Mouse (Mus musculus): ENCODE measurements around the gene Cpsf4l. TPM values are rescaled to one million over a fixed set of nuclear protein-coding genes. Genes with fewer than 3 reads are reported as not detected.

Cpsf4l gene
- polyA plus RNA-seq, 1 experiment = 0.29 TPM

DNA sequence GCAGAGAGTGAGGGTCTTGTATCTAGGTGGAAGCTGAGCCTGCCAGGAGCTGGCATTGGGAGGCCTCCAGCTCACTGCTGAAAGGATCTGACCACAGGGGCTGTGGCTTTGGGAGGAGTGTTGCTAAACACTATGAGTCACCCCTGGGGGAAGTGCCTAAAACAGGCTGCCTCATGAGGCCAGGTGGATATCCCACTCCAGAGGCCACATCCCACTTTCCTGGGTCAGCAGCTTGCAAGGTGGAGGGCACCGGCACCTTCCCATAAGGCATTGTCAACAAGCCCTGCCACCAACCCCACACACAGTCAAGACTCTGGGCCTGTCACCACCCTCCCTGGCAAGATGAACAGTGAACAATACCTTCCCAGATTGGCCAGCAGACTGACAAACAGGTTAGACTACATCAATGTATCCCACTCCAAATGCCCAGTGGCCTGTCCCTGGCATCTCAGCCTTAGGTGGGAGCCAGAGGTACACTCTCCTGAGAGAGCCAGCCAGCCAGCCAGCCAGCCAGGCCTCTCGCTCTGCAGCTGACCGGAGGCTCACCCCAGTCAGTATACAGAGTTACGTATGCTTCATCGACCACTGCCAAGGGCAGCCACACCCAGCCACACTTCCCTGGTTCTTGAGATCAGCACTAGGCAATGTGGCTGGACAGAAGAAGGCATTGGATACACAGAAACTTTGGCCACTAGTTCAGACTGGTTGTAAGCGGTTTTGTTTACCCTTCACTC lies 24.0 kb upstream of the Cpsf4l start:
- no peak for DNase-seq (ENCODE audit: low read depth)
- TF ChIP-seq POLR2A (IDR thresholded peaks at IDR 0.05; ENCODE audit: borderline replicate concordance, extremely low read depth, insufficient read depth, insufficient read length, poor library complexity, severe bottlenecking) (no peak), CTCF (IDR thresholded peaks at IDR 0.05; ENCODE audit: borderline replicate concordance, extremely low read depth, insufficient read depth, insufficient read length) (no peak)

DNA sequence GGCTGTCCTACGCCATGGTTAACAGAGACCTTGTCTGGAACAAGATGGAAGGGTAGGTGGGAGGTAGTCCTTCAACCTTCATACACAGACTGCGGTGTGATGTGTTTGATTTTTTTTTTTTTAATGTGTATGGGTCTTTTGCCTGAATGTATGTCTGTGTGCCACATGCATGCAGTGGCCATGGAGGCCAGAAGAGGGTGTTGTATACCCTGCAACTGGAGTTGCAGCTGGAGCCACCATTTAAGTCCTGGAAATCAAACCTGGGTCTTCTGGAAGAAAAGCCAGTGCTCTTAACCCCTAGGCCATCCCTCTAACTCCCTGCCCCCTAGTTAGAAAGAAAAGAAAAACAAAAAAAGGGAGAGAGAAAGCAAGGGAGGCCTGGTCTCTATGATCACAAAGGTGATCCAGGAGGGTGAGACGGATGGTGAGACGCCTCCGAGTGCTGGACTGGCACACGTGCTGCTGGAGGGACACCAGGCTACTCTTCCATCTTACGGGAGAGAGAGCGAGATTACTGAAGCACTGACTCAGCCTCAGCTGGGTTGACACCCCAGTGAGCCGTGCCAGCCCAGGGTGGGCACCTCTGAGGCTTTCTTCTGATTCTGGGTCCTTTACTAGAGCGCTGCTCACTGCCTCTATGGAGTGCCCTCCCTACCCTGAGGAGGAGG lies 22.3 kb upstream of the Cpsf4l start:
- TF ChIP-seq CTCF (IDR thresholded peaks at IDR 0.05; ENCODE audit: borderline replicate concordance, extremely low read depth, insufficient read depth, insufficient read length) = no peak
- TF ChIP-seq POLR2A (IDR thresholded peaks at IDR 0.05; ENCODE audit: borderline replicate concordance, extremely low read depth, insufficient read depth, insufficient read length, poor library complexity, severe bottlenecking) = no peak
- no peak for DNase-seq (ENCODE audit: low read depth)

DNA sequence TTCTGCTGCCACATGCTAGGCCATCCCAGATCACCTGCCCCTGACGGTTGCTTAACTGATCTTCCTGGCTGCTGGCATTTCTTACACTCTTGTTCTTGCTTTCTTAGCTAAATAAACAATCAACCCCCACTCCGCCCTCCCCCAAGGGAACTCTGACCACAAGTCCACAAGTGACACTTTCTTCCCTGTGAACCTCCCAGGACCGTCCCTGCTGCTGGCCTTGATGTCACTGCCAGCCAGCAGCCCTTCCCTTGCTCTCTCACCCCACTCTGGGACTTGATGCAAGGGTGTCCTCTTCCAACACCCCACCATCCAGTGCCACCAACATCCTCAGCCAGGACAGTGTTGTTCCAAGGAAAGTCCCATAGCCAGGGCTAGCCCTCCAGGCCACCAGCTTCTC lies 21.1 kb upstream of the Cpsf4l start:
- TF ChIP-seq POLR2A (IDR thresholded peaks at IDR 0.05; ENCODE audit: borderline replicate concordance, extremely low read depth, insufficient read depth, insufficient read length, poor library complexity, severe bottlenecking) = no peak
- TF ChIP-seq CTCF (IDR thresholded peaks at IDR 0.05; ENCODE audit: borderline replicate concordance, extremely low read depth, insufficient read depth, insufficient read length) = no peak
- no peak for DNase-seq (ENCODE audit: low read depth)

DNA sequence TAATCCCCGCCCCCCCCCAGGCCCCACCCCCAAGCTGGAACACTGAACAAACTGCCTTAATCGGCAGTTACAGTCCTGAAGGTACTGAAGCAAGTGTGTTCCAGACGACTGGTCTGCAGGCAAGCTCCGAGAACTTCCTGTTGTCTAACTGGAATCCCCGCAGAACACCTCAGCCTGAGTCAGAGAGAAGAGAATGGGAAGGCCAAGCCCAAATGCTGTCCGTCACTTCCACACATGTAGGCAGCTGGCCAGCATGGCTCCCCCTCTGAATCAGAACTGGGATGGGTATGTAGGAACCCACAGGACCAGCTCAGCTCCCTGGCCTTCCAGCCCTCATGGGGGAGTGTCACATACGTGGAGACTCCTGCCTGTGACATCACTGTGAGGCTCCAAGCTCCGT lies 20.1 kb upstream of the Cpsf4l start:
- DNase-seq (ENCODE audit: low read depth) = no peak
- no peak for TF ChIP-seq CTCF (IDR thresholded peaks at IDR 0.05; ENCODE audit: borderline replicate concordance, extremely low read depth, insufficient read depth, insufficient read length)
- TF ChIP-seq POLR2A (IDR thresholded peaks at IDR 0.05; ENCODE audit: borderline replicate concordance, extremely low read depth, insufficient read depth, insufficient read length, poor library complexity, severe bottlenecking) = no peak

- TF ChIP-seq POLR2A (IDR thresholded peaks at IDR 0.05; ENCODE audit: borderline replicate concordance, extremely low read depth, insufficient read depth, insufficient read length, poor library complexity, severe bottlenecking) (no peak), CTCF (IDR thresholded peaks at IDR 0.05; ENCODE audit: borderline replicate concordance, extremely low read depth, insufficient read depth, insufficient read length) (no peak)
- no peak for DNase-seq (ENCODE audit: low read depth)
Measured at GRCm38 (mm10) chr11:113729239-113729638, 19.4 kb upstream of the Cpsf4l start.

- TF ChIP-seq CTCF (IDR thresholded peaks at IDR 0.05; ENCODE audit: borderline replicate concordance, extremely low read depth, insufficient read depth, insufficient read length) = no peak
- no peak for TF ChIP-seq POLR2A (IDR thresholded peaks at IDR 0.05; ENCODE audit: borderline replicate concordance, extremely low read depth, insufficient read depth, insufficient read length, poor library complexity, severe bottlenecking)
- no peak for DNase-seq (ENCODE audit: low read depth)
Measured at GRCm38 (mm10) chr11:113727992-113728391, 18.2 kb upstream of the Cpsf4l start.

DNA sequence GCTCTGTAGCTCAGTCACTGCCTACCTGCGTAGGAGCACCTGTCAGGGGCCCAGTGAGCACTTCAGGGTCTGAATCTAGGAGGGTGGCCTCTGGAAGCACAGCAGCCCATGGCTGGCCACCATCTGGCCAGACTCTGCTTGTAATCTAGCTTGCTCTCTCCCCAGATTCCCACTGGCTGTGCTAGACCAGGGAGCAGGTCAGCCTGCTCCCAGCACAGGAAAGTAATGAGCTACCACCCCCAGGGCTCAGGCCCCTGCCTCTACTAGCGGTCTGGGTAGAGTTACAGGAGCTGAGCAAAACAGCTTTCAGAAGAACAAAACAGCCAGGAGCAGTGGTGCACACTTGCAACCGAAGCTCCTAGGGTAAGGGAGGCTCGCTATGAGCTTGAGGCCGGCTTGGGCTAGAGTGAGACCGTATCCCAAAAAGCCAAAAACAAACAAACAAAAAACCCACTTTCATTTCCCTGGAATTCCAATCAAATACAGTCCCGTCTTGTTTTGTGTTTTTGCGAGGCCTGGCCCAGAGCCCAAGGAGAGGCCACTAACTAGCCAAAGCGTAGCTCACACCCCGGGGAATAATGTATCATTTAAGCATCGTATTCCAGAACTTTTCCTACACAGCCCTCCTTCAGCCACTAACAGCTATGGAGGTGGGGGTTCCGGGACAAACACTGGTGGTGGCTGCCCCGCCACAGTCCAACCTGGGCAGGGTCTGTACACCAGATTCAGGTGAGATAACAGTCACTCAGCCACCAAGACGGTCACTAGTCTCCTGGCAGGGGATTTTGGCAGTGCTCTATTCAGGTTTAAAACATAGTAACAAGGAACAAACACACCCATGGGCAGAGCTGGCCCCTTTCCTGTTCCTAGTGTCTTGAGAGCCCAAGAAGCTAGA lies 17.4 kb upstream of the Cpsf4l start:
- peak; percentile 47 for DNase-seq (ENCODE audit: low read depth)

DNA sequence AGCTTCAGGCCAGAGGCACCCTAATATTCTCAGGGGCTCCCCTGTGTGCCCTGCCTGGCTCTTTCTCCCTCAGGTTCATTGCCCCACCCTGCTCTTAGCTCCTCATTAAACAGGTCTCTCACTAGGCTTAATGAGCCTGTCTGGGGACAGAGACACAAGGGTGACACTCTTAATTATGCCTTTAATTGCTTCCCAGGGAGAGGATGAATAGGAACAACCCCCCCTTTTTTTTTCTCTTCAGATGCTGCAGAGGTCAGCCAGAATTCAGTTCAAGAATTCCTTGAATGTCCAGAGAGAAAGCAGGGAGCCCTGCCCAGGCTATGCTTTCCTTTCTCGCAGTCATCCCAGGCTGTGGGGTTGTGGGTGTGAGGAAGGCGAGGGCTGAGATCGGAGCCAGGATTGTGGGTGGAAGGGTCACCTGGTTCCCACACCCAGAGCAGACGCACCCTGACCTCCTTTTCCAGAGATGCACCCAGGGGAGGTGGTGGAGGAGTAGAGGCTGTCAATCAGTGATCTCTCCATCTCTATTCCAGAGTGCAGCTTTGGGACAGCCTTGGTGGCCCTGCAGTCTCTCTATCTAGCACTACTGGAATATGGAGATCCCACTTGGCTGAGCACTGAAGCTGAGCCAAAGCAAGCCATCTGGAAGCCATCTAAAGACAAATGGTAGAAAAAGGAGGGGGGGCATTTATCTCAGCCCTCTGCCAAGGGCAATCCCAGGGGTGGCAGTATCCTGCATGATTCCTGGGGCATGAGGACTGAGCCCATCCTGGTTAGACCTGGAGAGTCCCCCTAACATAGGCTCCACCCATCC lies 15.6 kb upstream of the Cpsf4l start:
- TF ChIP-seq CTCF (IDR thresholded peaks at IDR 0.05; ENCODE audit: borderline replicate concordance, extremely low read depth, insufficient read depth, insufficient read length) = no peak
- no peak for TF ChIP-seq POLR2A (IDR thresholded peaks at IDR 0.05; ENCODE audit: borderline replicate concordance, extremely low read depth, insufficient read depth, insufficient read length, poor library complexity, severe bottlenecking)
- DNase-seq (ENCODE audit: low read depth) = peak; percentile 75

More for the DNA sequence above, 17.4 kb upstream of the Cpsf4l start:
- TF ChIP-seq POLR2A (IDR thresholded peaks at IDR 0.05; ENCODE audit: borderline replicate concordance, extremely low read depth, insufficient read depth, insufficient read length, poor library complexity, severe bottlenecking) = no peak
- TF ChIP-seq CTCF (IDR thresholded peaks at IDR 0.05; ENCODE audit: borderline replicate concordance, extremely low read depth, insufficient read depth, insufficient read length) = no peak

- DNase-seq (ENCODE audit: low read depth) = peak; percentile 55
- TF ChIP-seq CTCF (IDR thresholded peaks at IDR 0.05; ENCODE audit: borderline replicate concordance, extremely low read depth, insufficient read depth, insufficient read length) (no peak), POLR2A (IDR thresholded peaks at IDR 0.05; ENCODE audit: borderline replicate concordance, extremely low read depth, insufficient read depth, insufficient read length, poor library complexity, severe bottlenecking) (no peak)
Measured at GRCm38 (mm10) chr11:113722405-113723090, 12.7 kb upstream of the Cpsf4l start.

All from brain, embryonic 14.5 days (tissue).